Mouse (Mus musculus) cerebellum, adult 2 months (tissue): ENCODE results near the gene Isyna1.

Source experiments
- CTCF ChIP-seq: fragments of 200-500 bp; IDR thresholded peaks from 2 replicates; pipeline ENCODE4 v1.5.1; 2011; ENCODE audit warnings: low read depth, mild to moderate bottlenecking, control low read depth, low read length, moderate library complexity, borderline replicate concordance; ENCODE audit not compliant: insufficient read depth
- POLR2A ChIP-seq: fragments of 200-500 bp; IDR thresholded peaks from 2 replicates; pipeline ENCODE4 v1.6.1; 2011; ENCODE audit warnings: low read length, control low read depth, borderline replicate concordance; ENCODE audit not compliant: insufficient read depth

- no peak for TF ChIP-seq CTCF
- no peak for TF ChIP-seq POLR2A
Measured at GRCm38 (mm10) chr8:70618888-70619334, 24.7 kb downstream of the Isyna1 start.
